Mouse (Mus musculus) heart, adult 2 months (tissue): ENCODE measurements around the gene Armcx3.
"Not testable (repeated sequence)": the region's sequence is repeated elsewhere in the genome, so short reads cannot be mapped to it uniquely, and the experiment has no call there.

Experiments used
- CTCF ChIP-seq: fragments of 200-600 bp; IDR thresholded peaks from 2 replicates; pipeline ENCODE4 v1.8.1; 2022; ENCODE audit warnings: antibody characterized with exemption, mild to moderate bottlenecking, moderate library complexity
- POLR2A ChIP-seq: fragments of 200-500 bp; IDR thresholded peaks from 2 replicates; pipeline ENCODE4 v1.6.1; 2011; ENCODE audit warnings: mild to moderate bottlenecking, low read depth, low read length, control low read depth; ENCODE audit not compliant: insufficient read depth

DNA sequence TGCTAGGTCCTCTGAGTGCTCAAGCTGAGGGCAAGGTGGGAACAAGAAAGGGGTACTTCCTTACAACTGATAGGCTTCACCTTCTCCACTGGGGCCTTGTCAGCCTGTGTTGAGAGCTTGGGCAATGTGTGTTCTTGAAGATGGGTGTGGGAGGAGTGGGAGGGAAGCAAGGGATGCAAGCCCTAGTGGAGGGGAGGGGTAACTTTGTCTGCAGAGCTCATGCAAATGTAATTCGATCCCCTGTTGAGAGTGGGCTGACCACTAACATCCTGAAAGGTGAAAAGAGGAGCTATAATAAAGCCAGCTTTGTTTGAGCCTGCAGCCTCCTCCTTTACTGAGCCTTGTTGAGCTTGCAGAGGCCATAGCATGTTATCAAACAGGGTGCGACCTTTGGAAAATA is 32.6 kb upstream of the Armcx3 start:
- not testable (repeated sequence) for TF ChIP-seq POLR2A, CTCF
